Mouse (Mus musculus) kidney, postnatal 10 days (tissue): ENCODE measurements at regions not wholly inside any gene's neighbourhood (a gene's known extent, or its start where the extent isn't known, plus 50 kb on each side); places are given as distances from the start of the nearest gene placed in this dataset.
A peak's percentile ranks its signal among the peaks of the same experiment; 100 is the strongest.

ENCODE experiments used
- DNase-seq: peaks from one replicate; pipeline ENCODE4 v3.0.0; 2021; ENCODE audit warnings: mixed read lengths

DNA sequence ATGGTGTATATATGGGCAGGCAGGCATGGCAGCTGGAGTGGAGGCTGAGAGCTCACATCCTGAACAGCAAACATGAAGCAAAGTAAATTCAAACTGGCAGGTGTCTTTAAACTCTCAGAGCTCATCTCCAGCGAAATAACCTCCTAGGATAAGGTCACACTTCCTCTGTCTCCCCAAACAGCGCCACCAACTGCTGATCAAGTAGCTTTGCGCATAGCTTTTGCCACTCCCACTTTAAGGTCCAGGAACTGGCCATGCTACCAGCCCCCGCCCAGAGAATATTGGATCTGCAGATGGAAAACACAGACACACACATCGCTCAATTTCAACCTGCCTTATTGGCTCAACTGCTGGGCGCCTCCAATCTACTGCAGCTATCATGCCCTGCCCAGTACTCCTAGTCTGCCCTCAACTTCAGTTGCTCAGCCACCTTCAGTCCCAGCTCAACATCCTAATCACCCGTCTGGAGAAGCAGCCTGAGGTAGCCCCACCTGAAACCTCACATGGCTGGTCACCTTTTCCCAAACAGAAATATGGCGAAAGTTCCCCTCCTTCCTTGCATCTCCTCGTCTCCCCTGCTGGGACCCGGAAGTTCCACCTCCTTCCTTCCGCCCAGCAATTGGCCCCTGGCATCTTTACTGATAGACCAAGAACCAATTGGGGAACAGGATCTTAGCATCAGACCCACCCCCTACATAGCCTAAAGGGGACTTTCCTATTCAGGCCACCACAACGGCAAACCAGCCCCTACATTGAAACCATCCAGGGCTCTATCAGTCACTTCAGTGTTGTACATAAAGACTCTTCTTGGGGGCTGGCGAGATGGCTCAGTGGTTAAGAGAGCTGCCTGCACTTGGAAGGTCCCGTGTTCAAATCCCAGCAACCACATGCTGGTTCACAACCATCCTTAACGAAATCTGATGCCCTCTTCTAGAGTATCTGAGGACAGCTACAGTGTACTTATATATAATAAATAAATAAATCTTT is 70.4 kb upstream of the Slc38a4 start:
- DNase-seq, result no peak

- DNase-seq, result no peak
These were observed 66.5 kb upstream of the Slc38a4 start for GRCm38 (mm10) chr15:97122263-97122662.

DNA sequence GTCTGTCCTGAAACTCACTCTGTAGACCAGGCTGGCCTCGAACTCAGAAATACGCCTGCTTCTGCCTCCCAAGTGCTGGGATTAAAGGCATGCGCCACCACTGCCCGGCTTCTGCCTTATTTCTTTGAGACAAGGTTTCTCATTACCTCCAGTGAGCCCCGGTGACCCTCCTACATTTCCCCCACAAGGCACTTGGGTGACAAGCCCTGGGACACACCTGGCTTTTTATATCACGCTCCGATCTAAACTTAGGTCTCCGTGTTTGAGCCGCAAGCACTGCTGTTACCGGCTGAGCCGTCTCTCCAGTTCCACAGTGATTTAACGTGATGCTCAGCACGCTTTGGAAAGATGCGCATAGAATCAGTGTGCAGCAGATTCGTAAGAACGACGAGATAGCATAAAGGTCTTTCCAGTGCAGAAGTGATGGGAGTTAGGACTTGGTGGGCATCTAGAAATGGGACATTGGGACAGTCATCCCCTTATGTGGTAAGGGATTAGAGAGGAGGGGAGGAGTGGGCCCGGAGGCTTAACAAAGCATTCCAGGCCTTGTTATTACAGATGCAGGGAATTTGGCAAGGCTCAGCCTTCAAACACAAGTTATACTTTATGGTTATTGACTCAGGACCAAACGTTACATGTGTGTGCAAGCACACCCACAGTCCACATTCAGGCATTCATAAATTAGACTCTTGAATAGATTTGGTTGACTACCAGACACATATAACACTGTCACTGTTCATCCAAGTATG is 56.9 kb upstream of the Slc38a4 start:
- DNase-seq, result peak; percentile 26

GRCm38 (mm10) chr15:97111320-97112192 is 55.8 kb upstream of the Slc38a4 start:
- no peak for DNase-seq

DNA sequence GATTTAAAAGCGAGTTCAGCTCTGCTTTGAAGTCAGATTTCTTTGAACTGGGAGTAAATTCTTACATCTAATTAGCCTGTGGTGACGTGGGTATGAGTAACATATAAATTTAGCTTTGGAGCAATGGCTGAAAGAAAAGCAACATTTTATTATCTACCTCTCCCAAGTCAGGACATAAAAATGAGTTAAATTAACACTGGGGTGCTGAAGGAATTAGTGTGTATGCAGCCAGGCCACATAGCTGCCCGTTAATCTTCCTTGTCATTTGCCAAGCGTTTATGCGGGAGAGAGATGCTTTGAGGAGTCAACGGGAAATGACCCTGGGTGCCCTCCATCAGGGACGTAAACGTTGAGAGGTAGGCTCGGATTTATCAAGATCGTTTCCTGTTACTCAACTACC is 52.0 kb upstream of the Slc38a4 start:
- DNase-seq, result no peak

GRCm38 (mm10) chr15:97106556-97106955 is 50.8 kb upstream of the Slc38a4 start:
- no peak for DNase-seq
